Mouse (Mus musculus) frontal cortex, adult 2 months (tissue): ENCODE results near the gene Shroom1. TPM values are rescaled to one million over a fixed set of nuclear protein-coding genes. Genes with fewer than 3 reads are reported as not detected.

ENCODE experiments used
- DNase-seq, 2 experiments: peaks; one replicate each; pipeline ENCODE4 v3.0.0; 2022; ENCODE audit warnings: low spot score in 1 of 2; ENCODE audit errors: extremely low spot score in 1 of 2
- polyA plus RNA-seq: library from polyadenylated mRNA; depleted of rRNA; stranded (reverse); fragments of >200 nt; gene quantifications from 2 replicates; pipeline ENCODE4 v1.2.3, GENCODE M21; 2012

The Shroom1 gene
- polyA plus RNA-seq, 1 experiment = 8.1 TPM

DNA sequence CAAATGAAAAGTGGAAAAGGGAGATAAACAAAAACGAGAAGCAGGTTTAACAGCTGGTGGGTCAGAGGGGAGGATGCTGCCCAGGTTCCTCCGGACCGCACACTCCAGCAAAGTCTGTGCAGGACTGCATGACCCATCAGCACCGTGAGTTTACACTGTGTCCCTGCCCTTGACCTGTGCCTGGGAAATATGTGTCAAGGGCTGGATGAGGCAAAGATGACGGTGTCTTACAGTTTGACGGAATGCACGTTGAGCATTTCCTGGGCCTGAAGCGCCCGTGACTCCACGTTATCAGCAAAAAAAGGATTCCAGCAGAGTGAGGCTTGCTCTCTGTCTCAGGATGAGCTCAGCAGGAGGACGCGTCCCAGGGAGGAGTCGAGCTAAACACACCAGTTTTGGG is 11.4 kb upstream of the Shroom1 start:
- DNase-seq = no peak

DNA sequence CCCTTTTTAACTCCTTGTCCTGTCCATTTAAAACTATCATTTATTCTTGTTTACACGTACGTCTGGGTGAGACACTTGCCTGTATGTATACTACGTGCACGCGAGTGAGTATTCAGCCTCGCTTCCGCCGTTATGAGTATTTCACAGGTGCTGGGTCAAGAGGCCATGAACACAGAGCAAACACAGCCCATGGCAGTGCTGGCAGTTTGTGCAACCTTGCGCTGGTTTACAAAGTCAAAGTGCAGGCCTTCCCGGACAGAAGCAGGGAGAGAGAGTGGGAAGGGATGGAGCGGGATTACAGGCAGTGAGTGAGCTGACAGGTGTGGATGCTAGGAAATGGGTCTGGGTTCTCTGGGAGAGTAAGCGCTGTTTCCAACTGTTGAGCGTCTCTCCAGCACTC is 10.8 kb upstream of the Shroom1 start:
- DNase-seq = no peak

DNA sequence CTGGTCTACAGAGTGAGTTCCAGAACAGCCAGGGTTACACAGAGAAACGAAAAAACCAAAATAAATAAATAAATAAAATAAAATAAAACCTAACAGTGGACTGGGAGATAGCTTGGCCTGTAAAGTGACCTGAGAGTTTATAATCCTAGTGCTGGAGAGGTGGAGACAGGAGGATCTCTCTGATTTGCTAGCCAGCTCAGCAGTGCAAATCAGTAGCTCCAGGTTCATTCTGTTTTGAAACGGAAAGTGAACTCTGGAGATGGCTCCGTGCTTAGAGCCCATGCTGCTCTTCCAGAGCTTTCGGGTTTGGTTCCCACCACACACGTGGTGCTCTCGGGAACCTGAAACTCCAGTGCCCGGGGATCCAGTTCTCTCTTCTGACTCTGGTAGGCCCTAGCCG is 9.0 kb upstream of the Shroom1 start:
- DNase-seq = no peak

DNA sequence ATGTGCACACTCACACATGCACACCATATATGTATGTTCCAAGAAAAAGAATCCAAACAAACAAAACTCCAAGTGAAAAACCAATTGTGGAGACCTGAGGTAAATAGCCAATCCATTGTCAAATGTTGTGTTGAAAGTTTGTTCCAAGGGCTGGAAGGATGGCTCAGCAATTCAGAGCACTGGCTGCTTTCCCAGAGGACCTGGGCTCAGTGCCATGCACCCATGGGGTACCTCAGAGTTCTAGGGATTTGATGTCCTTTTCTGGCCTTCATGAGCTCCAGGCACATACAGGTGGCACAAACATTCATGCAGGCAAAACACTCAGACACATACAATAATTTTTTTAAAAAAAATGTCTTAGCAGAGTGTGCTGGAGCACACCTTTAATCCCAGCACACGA is 8.5 kb upstream of the Shroom1 start:
- no peak for DNase-seq

DNA sequence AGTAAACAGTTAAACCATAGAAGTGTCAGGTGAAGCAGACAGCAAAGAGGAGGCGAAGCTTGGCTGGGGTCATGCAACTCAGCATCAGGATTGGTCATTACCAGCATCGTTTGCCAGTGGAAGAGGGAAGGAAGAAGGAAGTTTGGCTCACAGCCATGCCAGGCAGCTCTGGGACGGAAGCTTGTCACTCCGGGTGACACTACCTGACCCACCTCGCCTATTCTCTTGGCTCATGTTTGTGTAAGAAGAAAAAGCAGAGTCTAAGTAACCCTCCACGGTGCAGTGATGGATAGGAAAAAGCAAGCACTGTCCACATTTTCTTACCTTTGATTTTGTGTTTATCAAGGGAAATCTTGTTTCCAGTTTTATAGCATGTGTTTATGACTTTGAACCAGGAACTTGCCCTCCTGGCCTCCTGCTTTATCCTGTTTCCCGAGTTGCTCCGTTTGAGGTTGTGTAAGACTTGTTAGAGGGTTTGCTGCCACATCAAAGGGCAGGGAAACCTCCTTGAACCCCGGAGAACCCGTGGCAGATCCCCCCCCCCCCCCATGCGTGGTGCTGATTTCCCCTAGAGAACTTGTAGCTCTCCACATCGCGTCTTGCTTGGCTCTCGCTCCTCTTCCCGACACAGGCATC is 6.8 kb upstream of the Shroom1 start:
- no peak for DNase-seq

DNA sequence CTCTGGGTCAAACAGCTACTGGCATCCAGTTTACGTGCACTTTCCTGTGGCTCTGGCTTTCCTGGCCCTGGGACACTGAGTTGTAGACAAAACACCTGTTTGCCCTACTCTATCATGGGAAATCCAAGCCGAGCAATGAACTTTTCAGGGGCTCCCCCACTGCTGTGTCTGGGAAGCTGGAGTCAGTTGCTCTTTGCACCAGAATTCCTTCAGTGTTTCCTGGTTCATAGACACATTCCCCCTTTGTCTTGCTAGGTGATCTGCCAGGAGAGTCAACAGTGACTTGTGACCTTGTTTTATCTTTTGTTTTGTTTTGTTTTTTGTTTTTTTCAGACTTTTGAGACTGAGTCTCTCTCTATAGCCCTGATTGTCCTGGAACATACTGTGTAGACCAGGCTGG is 5.6 kb upstream of the Shroom1 start:
- no peak for DNase-seq

DNA sequence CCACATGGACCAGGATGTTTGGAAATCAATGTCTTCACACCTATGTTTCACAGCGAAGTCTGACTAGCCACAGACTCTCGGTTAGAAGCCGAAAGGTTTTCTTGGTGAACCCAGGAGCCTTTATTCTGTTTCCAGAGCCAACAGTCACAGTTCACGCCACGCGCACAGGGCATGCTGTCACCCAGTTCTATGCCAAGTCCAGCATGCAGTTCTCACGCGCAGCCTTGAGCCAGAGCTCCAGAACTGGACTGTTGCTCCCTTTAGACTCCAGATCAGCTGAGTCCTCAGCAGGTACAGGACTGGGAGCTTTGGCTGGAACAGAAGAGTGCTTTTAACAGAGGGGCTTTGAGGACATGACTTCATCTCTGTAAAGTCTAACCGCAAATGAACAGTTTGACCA is 4.6 kb upstream of the Shroom1 start:
- DNase-seq = no peak

DNA sequence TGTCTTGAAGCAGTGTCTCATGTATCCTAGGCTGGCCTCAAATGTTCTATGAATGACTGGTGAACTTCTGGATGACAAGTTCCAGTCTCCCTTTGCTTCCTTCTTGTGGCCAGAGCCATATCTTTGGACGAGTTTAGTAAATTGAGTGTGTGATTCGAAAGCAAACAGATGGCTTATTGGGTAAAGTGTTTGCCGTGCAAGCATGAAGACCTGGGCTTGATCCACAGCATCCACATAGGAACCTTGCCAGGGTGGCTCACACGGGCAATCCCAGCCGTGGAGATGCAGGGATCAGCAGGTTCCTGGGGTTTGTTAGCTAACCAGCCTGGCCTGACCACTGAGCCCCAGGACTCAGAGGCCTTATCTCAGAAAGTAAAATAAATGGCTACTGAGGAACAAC is 4.0 kb upstream of the Shroom1 start:
- DNase-seq = no peak

DNA sequence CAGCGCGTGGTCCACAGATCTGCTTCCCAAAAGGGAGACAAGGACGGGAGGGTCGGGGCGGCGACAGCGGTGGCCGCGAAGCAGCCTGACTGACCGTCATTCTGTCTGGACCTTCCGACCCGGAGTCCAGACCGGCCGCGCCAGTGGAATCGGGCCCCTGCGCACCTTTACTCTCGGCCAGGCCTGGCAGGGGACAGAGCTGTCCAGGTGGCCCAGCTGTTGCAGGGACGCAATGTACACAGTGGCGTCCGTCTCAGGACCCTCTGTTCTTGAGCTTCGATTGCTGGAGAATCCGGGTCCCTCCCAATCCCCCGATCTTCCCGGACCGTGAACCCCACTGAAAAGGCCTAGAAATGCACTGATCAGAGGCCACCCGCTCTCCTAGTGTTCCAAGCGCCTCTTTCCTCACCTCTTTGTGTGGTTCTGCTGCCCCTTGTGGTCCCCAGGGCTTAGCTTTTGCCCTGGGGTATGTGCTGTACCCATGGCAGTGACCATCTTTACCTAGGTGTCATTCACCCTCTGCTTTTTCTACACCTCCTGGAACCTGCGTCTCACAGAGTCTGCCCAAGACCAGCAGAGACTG is 458 bp downstream of the Shroom1 start:
- DNase-seq = no peak

DNA sequence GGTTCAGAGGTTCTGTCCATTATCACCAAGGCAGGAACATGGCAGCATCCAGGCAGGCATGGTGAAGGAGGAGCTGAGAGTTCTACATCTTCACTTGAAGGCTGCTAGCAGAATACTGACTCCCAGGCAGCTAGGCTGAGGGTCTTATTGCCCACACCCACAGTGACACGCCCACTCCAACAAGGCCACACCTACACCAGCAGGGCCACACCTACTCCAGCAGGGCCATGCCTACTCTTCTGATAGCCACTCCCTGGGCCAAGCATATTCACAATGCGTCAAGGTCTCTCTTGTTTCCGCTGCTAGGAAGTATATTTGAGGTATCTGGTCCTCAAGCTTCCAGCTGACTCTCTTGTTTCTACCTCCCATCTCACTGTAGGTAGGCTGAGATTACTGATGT is 2.0 kb downstream of the Shroom1 start:
- DNase-seq = no peak

DNA sequence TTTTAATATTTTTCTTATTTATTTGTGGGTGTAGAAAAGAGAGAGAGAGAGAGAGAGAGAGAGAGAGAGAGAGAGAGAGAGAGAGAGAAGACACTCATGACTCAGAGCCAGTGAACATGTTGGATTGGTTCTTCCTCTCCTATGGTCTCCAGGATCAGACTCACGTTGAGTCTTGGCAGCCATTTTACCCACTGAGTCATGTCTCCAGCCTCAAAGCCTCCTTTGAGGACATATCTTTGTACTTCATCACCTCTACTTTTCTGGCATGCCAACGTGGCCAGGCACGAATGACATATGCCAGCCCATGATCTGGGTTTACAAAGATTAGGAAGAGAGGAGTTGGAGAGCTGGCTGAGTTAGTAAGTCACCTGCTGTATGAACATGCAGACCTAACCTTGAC is 3.2 kb downstream of the Shroom1 start:
- DNase-seq = no peak

DNA sequence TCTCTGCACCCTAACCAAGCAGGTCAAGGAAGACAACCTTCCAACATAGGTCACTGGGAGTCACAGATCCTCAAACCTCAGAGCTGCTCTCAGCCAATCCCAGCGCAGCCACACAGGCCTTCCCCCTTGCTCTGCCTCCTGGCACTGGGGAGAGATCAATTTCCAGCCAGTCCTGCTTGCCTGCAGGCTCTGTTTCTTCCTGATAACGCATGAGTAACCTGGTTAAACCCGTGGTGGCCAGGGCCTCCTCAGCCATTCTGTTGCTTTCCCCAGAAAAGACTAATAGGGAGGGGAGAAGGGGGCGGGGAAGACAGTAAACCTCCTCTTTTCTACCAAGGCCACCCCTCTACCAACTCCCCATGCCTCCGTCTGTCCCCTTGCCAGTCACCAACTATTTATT is 4.7 kb downstream of the Shroom1 start:
- DNase-seq = no peak

DNA sequence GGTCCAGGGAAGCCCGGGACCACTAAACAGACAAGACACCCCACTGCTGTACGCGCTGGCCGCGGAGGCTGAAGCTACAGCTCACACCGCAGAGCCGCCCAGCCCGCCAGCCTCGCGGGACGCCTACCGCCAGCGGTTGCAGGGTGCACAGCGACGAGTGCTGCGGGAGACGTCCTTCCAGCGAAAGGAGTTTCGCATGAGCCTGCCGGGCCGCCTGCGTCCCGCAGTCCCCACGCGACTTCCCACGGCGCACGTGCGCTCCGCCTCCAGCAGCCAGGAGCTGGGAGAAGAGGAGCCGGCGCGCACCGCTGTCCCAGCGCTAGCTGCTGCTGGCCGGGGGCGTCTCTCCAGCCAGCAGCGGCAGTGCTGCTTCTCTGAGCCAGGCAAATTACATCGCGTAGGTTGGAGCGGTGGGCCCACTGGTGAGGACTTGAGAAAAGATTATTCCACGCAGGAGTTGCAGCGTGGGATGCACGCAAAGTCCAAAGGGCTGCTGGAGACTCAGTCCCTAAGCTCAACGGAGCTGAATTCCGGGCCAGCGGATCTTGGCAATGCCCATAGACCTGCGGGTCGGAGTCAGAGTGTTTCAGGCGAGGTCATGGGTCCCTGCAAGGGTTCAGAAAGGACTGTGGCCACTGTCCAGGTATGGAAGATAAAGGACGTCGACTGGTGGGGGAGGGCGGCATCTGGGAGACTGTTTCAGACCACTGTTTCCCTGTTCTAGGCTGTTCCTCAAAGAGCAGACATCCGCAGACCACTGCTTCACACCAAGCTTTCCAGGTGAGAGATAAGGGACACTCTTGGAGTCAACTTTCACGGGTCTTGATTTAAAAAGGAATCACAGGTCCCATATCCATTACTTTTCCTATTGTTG is 6.8 kb downstream of the Shroom1 start:
- DNase-seq = peak in 1 of 2 experiments; percentile 77

DNA sequence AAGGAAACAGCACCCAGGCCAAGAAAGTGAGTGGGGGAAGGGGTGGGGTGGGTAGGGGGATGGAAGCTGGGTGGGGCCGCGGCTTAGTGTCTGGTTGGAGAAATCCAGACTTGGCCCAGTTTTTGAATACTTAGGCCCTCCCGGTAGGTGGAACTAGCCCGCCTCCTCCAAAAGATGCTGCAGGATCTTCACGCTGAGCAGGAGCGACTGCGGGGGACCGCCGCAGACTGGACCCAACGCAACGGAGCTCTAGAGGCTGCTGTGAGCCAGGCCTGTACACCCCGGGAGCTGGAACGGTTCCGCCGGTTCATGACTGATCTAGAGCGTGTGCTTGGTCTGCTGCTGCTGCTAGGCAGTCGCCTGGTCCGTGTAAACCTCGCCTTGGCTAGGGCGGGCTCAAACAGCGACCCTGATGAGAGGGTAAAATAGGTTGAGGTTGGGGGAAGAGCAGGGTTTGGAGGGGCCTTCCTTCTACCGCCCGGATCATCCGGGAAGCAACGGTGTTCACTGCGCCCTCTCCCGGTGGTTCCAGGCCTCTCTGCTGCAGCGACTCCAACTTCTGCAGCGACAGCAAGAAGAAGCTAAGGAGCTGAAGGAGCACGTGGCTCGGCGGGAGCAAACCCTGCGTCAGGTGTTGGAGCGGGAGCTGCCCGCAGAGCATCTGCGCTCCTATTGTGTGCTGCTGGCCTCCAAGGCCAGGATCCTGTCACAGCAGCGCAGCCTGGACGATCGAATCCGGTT is 9.4 kb downstream of the Shroom1 start:
- DNase-seq = peak in 1 of 2 experiments; percentile 90

DNA sequence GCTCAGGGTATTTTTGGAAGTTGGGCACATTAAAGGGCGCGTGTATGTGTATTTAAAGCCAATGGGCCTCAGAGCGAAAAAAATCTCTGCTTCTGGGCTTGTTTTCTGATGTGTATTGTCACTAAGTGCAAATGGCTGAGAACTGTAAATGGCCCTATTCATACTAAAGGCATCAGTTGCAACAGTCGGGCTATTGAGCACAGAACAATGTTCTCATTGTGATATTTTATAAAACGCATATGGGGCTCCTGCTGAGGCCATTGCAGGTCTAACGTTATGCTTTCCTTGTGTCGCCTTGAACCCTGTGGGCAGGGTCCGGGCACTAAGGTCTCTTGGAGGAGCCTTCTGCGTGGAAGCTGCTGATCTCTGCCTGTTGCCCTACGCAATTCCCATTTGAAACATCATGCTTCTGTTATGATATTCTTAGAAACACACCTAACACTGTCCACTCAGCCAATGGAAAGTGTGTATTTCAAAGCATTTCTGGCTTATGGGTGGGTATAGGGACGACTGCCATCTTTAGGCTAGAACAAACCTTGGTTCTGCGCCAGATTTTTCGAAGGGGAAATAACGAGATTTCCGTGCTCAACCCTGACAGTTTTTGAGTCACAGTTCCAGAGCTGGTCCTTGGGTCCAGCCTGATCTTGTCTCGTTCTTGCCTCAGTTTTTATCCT is 12.4 kb downstream of the Shroom1 start:
- DNase-seq = no peak

DNA sequence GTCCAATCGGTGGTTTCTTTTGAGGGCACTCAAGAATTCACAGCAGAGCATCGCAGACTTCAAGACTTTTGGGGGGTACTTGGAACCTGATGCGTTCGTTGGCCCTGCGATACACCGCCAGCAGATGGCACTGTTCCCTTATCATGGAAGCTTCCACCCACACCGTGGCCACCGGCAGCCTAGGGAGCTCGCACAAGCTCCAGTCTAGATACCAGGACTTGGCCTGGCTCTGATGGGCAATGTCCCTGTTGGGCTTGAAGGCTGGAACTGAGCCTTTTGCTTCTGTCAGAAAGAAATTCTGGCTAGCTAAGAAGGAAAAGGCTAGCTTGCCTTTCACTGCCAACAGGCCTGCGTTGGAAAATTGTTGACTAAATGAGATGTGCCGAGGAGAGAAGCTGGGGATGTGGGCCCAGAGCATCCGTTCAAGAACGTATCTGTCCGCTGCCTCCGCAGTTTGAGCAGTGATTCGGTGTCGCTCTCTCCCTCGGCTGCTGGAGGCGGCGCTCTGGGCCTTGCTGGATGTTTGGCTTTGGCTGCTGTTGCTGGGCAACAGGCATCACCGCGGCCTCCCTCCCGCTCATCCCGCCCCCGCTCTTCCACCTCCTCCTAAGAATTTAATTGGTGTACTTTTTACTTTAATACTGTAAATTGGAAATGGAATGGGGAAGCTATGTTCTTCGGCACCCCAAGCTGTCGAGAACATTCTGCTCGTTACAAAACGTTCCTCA is 13.1 kb downstream of the Shroom1 start, which contains the start of gene Gm9837:
Gm9837 (minus strand) TSS at position 512 of the 728 bp plus-strand sequence.
- peak; percentile 86 to 98 for DNase-seq

DNA sequence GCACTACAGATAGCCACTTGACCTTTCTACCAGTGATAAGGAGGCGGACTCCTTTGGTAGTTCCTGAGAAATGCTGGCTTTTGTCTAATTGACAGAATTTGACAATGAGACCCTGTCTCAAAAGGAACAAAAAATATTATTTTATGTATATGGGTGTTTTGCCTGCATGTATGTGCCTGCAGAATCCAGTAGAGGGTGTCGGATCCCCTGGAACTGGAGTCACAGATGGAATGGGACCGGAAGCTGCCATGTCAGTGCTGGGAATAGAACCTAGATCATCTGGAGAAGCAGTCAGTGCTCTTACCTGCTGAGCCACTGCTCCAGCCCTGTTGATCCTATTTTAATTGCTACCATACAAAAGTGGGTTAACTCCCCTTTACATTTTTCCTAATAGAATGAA is 15.7 kb downstream of the Shroom1 start:
- DNase-seq = no peak

DNA sequence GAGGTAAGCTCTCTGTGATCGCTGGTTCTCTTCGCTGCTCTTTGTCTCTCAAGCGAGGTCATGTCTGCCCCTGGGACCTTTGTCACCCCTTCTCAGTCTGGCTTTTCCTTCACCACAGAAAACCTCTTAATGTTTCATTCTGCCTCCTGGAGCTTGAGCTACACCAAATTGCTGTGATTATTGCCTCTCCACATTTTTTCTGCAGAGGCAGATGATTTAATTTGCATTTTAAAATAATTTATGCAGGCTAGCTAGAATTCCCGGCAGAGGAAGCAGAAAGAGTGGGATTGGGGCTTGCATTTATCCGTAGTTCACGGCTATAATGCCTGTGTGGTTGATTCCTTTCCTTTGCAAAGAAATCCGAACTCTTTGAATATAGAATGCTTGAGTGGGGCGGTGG is 18.6 kb downstream of the Shroom1 start:
- peak in 1 of 2 experiments; percentile 56 for DNase-seq

DNA sequence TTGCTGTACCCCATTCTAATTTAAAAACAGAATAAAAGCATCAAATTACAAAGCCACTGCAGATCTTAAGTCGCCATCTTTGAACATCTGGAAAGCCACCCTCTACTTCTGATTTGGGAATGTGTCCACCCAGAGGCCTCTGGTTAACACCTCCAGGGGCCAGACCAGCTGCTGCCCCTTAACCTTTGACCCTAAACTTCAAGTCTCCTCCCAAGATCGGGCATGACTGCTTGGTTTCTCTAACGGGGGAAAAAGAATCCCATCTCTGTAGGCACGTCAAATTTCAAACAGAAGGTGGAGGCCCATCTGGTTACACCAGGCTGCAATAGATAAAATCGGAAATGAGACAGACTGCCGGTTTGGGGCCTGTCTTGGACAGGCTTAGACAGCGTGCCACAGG is 20.8 kb downstream of the Shroom1 start:
- no peak for DNase-seq
